Mouse (Mus musculus) thymus, postnatal 14 days (tissue): ENCODE measurements around the gene C7.

ENCODE experiments used
- DNase-seq: peaks from one replicate; pipeline ENCODE4 v3.0.0; 2021

Gene C7

DNA sequence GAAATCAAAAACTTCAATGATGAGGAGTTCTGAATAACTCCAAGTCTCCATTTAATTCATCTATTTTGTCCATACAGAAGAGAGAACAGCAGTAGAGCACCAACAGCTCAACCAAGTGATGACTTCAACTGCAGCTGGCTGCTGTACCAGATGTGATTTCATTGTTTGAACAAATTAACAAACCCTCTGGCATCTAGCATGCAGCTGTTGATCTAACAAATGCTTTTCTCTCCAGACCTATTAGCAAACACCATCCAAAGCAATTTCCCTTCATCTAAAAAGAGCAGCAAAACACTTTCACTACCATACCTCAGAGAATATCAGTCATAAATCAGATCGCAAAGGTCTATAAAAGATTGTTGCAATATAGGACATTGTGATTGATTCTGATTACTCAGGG is 90.2 kb downstream of the C7 start:
- DNase-seq: no peak
